Mouse (Mus musculus): Measurements from ENCODE around the gene Abcc9.

Gene Abcc9

DNA sequence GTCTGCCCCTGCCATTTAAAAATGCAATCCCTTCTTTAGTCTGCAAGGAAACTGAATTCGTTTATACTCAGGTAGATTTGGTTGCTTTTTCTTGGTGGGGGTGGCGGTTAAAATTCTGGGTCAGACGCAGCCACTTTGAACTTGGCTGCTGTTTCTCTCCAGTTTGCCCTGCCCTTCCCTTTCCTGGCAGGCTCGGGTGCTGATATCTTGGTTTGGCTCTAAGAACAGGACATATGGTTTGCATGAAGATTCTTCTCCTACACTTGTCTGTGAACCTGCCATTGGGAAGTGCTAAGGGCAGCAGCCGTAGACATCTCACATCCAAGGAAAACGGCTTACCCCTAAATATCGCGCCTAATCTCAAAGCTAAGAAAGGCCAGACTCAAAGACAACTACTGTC, 89.7 kb downstream of the Abcc9 start:
- no peak for DNase-seq

DNA sequence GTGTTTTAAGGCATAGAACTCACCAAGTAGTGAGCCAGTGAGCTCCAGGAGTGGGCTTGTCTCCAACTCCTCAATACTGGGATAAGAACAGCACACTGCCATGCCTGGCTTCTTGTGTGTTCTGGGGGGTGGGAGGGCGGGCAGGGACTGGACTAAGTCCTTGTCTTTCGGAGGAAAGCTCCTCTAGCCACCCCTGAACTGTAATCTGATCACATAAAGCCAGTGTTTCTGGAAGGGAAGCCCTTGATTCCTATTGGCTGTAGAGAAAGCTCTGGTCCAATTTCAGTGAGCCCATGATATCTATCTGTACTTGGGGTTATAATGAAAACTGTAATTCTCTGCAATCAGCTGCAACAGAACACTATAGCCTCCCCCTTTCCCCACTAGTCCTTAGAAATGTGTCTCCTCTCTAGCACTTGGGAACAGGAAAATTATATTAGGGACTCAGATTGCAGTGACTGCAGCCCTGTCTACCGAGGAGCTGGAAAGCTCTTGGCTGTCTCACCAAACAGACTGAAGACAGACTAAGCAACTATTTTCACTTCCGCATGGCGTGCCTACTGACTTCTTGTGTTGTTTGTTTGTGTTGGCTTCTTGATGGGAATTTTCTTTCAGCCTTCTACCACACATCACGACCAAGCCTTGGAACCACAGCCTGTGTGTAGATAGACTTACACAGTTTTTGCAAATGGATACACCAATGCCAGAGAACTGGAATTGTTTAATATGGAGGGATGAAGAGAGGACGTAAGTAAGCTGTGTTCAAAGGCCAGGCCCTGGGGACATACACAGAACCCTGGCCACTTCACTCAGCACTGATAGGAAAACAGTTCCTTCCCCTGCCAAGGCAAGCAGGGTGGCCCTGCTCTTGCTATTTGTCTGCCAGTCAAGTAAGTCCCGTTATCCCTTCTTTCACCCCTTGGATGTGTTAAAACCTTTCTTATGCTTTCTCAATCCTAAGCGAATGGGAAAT, 92.4 kb downstream of the Abcc9 start:
- DNase-seq: no peak

DNA sequence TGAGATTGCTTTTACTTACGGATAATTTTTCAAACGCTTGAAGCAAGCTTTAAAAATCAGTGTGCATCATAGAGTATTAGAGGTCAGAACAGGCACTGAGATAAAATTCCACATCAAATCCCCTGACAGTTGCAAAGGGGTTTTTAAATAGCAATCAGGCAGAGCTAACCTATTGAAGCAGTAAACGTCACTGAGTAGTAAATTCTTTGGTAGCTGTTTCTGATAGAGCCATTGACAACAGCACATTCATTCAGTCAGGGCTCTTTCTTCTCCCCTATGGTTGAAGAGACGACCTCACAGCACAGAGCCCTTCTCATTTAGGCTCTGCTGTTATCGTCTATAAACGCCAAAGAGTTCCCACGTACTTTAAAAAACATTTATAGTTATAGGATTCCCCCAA, 95.0 kb downstream of the Abcc9 start:
- DNase-seq: no peak

DNA sequence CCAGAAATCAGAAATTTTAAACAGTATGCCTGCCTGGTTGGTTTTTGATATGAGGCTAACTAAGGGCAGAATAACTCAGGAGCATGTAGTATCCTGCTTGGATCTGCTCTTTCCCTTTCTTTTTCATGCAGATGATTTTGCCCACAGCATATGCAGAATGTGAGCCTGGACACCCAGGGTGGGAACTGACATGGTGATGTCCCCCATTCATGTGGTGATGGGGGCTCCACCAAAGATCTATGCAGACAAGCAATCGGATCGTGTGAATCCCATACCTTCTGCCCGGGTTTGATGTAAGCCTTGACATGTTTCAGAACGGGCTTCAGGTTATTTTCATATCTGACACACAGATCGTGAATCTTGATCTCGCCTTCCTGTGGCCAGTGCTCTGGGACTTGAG, 99.3 kb downstream of the Abcc9 start:
- no peak for DNase-seq

DNA sequence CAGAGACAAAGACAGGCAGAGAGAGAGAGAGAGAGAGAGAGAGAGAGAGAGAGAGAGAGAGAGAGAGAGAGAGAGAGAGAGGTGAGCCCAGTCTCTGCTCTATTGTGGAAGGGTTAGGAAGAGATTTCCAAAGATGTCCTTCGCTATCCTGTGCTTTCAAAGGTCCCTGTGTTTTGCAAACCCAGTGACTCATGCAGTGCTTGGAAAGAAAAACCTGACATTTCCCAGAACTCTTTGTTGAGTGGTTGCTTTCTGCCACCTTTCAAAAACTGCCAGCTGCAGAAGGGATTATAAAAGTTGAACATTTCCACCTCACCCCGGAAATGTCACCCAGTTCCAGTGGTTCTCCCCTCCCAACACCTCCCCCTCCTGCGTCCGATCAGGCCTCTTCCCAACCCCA, 123.3 kb downstream of the Abcc9 start:
- no peak for DNase-seq

DNA sequence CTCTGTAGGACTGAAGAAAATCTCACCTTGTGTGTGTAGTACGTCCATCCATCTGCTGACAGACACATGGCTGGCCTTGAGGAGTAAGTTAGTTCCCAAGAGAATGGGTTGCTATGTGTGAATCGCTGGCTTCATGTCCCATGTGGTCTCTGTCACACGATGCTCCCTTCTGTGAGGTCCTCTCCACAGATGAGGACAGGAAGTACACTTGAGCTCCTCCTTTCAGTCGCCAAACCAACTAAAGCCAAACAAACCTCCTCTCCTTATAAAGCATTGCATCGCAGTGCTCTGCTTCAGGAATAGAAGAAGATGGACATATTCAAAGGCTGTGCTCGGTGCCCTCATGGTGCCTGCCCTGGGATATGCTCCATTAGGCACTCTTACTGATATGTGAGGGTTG, 124.3 kb downstream of the Abcc9 start:
- no peak for DNase-seq

DNA sequence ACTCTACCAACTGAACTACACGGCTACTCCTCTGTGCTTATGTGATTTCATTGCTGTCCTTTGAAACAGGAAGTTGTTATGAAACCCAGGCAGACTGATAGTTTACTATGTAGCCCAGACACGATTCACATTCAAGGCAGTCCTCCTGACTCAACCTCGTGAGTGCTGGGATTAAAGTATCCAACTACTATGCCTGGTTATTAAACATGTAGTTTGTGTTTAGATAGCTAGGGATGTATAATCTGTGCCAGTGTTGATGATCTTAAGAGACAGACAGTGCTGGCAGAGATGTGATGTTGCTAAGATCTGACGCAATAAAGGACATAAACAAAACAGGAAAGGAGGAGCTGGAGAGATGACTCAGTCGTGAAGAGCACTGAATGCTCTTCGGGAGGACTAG, 129.2 kb downstream of the Abcc9 start:
- no peak for DNase-seq

DNA sequence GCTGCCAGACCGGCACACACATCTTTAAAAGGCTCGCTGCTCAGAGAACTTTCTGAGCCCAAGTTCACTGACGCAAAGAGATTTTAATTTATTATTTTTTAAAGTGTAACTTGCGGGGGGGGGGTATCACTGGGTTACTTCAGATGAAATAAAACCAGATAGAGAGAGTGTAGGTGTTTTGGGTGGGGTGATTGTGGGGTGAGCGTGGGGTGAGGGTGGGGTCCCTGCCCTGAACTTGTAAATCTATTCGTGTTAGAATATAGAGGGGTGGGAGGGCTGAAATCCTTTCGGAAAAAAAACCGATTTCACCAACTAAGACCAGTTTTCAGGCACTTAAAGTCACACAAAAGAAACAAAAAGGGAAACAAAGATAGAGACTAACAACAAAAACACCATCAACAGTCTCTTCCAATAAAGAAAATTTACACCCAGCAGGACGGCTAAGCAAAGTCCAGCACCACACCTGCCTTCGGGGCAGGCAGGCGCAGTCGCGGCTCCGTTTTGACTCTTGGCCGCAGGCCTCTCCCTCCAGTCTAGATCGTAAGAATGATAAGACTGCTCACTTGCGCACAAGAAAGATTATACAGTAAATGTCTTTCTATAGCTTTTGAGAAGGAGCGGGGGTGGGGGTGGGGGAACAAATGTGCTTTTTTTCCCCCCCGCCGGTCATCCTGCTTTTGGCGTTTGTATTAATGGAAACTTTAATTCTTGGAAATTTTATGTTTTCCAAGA, 130.3 kb downstream of the Abcc9 start:
- DNase-seq: no peak

DNA sequence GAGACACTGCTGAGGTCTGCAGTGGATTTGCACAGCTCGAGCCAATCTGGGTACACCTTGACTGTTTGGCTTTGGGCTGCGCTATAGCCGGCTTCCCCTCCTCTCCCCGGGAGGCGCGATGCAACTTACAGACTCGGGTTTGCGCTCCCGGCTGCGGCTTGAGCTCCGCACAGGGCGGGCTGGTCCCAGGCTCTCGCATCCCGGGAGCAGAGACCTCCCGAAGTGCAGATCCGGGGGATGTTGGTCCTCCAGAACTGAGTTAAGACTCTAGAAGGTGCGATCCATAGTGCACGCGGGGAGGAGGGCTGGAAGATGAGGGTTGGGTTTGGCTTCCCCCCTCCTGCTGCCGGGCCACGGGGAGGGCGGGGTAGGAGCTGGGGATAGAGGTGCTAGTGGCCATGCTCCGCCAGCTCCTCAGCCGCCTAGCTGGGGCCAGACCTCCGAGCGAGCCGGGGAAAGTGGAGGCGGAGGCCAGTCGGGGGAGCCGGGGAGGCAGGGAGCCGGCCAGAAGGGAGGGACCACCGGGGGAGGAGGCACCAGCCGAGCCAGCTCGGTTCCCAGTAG, 131.0 kb downstream of the Abcc9 start, which contains the start of gene Kcnj8:
TSS of gene Kcnj8 (minus strand) at position 560 of the 564 bp plus-strand sequence.
- no peak for DNase-seq

DNA sequence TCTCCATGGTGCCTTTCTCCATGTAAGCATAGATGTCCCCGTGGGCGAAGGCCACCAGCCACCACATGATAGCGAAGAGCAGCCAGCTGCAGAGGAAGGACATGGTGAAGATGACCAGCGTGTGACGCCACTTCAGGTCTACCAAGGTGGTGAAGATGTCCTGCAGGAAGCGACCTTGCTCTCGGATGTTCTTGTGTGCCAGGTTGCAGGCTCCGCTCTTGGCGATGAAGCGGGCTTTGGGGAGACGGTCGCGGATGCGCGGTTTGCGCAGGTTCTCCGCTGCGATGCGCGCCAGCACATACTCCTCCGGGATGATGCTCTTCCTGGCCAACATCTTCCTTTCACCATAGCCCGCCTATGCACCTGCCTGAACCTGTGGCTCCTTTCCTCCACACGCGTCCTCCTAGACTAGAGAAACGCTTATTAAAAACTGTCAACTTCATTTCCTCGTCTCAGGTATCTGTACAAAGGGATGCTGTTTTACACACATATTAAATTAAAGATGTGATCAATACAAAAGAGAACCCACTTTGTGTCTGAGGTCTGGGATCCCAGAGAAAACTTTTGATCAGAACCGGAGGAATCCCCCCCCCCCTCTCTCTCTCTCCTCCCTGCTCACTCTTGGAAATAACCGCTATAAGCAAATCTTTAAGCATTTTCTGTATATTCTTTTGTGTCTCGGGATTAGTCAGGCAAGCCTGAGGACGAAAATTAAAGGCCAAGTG, 131.9 kb downstream of the Abcc9 start:
- DNase-seq: no peak

DNA sequence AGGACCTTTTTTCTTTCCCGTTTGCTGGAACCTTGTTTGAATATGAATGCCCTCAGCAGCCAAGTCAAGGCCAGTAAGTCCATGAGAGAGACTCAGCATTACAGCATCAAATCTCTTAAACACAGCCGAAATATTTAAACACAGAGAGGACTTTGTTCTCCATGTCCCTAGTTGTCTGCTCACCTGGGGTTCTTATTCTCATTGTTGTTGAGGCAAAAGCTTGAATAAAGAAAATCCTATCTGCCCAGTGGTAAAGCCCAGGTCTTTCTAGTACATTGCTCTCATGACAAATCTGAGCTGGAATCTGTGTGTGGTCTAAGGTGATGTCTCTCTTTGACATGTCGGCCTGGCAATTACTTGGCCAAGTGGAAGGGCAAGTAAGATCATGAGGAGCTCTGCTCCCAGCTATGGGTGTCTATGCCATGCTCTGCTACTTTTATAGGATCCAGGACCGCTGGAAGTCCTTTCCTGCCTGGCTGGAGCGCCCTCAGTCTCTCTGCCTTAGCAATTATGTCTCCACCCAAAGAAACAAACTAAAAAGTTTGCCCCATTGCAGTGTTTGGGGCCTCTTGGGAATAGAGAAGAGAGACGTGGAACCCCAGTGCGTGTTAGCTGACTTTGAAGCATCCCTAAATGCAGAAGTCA, 133.3 kb downstream of the Abcc9 start:
- no peak for DNase-seq

DNA sequence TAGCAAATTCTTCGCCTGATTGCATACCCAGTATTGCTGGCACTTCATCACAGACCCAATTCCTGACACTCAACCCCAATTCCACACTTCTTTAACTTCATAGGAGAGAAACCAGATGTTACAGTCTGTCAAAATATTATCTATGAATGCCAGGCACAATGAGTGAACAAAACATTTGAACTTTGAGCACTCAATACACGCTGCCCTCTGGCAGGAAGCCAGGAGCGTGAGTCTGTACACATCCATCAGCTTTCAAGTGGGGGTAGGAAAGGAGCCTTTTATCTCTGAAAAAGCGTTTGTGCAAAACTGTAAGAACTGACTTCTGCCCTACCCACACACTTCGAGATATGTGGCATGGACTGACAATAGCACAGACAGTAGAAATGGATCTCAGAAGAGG, 134.7 kb downstream of the Abcc9 start:
- no peak for DNase-seq

DNA sequence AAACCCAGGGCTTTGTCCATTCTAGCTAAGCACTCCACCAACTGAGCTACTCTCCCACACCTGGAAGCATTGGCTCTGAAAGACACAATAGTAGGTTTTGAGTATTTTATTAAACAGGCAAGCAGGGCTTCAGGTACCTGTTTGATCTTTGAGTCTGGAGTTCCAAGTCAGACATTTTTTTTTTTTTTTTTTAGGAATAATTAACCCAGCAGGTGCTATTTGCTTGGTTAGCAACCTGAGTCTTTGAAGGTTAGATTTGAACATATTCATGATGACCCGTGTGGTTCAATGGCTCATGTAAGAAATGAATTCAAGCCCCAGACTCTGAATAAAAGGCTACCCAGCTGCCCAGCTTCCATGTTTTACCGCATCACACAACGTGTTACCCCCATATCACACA, 137.4 kb downstream of the Abcc9 start:
- DNase-seq: no peak

DNA sequence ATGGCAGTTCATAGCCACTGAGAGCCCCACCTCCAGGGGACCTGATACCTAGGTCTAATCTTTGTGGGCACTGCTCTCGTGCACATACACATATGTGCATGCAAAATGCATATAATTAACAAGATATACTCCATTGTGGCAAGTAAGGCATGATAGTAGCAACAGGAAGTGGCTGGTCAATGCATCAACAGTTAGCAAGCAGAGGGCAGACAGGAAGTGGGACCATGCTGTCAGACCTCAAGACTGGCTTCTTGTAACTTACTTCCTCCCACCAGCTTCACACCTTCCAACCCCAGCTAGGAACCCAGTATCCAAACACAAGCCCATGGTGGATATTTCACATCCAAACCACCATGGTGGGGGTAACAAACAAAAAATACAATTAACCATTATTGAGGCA, 141.0 kb downstream of the Abcc9 start:
- no peak for DNase-seq

DNA sequence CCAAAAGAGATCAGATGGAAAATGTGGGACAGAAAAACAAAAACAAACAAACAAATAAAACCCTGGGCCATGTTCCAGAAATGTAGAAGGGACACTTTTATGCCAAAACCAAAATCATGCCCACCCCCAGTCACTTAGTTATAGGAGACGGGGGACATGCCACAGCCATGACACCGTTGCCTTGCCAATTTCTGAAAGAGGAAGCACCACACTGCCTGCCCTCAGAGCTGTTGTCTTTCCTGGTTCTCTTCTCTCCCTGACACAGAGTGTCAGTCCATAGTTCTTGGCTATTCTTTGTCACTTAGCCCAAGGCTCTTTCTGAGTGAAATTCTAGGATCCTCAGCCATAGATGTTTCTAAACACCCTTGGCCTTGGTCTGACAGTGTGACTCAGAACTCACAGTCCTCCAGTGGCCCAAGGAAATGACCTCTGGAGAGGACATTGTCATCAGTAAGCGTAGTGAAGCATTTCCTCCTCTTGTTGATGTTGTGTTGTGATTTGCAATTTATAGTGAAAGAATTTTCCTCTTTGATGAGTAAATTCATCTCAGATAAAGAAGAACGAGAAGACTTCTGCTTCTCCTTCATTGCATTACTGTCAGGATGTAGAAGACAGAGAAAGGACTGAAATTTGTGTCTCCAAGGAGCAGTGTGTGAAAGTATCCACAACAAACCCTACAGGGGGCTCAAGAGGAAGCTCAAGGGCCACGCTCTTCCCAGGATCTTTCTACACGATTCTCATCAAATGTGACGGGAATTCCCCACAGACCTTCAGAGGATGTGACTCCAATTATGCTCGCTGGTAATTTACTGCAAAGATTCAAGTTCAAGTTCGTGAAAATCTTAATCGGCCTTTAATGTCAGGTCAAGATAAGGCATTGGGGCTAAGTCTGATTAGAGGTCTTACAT, 143.1 kb downstream of the Abcc9 start:
- no peak for DNase-seq

DNA sequence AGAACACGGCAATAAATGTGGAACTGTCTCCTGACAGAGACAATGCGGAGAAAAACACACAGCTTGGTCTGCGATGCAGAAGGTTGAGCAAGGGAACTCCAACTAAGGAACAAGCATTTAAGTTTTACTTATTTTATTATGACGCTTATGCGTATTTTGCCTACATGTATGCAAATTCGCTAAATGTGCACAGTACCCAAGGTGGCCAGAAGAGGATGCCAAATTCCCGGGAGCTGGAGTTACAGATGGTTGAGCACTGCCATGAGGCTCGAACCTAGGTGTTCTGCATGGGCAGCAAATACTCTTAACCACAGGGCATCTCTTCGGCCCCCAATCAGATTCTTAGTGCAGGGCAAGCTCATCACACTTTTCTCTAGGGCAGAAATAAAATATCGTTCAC, 144.0 kb downstream of the Abcc9 start:
- DNase-seq: no peak

DNA sequence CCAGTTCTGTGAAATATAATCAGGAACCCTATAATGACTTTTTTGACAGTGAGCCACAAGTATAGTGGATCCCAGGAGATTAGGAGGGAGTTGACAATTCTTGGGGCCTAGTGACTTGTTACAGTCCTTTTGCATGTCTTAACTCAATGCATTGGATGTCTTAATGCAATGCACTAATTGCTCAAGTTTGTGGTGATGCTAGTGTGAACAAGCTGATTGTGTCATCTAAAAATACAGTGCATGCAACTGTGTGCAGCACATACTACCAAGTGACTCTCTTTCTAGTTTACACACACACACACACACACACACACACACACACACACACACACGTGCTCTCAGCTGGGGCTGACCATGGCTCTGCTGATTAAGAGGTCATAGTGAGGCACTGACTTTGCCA, 146.1 kb downstream of the Abcc9 start:
- no peak for DNase-seq

DNA sequence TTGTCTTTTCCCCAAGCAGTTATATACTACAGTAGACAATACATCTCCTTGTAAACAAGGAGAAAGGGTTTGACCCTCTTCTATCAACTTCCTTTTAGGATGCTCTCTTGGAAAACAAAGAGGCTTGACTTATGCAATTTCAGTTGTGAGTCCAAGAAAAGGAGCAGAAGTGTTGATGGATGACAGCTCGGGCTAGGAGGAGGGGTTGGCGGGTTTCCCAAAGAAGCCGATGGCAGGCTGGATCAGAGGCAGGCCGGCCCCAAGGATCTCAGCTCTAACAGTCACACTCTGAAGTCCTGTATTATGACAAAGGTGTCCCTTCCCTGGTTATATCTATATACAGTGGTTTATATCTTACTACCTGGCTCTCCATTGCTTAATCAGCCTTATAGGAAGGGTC, 150.6 kb downstream of the Abcc9 start:
- no peak for DNase-seq

DNA sequence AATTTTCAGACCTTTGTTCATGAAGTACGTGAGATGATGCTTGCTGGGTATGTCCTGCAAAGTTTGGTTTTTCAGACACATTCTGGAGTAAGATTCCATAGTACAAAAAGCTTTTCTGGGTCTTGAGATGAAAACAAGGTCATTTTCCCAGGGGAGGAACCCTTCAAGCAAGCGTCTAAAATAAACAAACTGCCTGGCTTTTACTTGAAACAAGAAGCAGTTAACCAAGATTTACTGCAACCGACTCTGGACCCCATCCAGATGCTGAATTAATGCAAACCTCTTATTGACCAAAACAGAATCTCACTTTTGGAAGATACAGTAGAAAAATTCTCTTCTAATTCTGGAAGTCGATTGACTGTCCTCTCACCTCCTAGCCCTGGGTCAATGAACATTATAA, 151.2 kb downstream of the Abcc9 start:
- no peak for DNase-seq

DNA sequence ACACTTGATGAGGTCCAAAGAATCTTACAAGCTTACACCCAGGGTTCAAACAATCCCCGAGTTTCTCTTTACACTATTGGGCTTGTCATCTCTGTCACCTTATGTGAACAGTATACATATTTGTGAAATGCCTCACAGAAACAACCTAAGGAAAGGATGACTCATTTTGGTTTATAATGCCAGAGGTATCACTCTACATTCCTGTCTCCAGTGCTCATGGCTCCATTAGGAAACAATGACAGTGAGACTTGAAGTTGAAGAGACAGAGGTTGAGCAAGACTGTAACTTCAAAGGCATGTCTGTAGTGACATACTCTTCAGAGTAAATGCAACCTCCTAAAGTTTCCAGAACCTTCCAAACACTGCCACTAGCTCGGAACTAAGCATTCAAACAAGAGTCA, 153.7 kb downstream of the Abcc9 start:
- no peak for DNase-seq

DNA sequence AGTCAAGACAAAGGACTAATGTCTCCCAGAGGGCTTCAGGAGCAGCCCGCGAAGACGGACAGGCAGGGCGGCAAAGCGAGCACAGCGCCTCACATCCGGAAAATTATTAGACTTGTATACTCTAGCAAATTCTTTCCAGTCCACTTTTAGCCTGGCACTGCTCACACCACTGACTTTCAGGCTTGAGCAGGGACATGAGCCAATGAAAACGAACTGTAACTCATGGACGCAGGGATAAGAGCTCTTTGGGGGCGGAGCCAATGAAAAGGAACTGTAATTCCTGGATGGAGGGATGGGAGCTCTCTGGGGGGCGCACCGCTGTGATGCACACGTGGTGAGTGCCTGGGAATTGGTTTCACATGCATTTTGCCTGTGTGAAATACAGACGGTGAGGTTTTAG, 157.0 kb downstream of the Abcc9 start:
- DNase-seq: no peak

DNA sequence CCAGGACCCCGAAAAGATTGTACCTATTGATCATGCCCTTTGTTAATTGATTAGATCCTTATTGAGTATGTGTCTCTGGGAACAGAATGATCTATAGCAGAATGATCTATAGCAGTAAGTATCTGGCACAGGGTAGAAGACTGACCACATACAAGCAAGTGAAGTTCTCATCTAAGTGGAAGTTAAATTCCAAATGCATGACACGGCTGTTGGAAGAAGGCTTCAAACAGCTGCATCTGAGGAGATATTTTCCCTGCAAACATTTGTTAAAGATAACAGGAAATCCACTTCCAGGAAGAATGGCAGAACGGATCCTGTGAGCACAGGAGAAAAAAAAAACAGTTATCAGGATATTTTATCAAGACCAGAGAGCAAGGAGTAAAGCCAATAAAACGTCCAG, 158.5 kb downstream of the Abcc9 start:
- DNase-seq: no peak

Measured in B cell, adult 2 months (primary cell).